Mouse (Mus musculus) hindbrain, embryonic 14.5 days (tissue): ENCODE data around the gene Nxt1. TPM values are rescaled to one million over a fixed set of nuclear protein-coding genes. Genes with fewer than 3 reads are reported as not detected.

Experiments
- ATAC-seq: fragments of 200-750 bp; cut with Nextera tagmentation; 2 replicates; pipeline ENCODE4 v1.8.0; 2017; ENCODE audit warnings: moderate number of reproducible peaks, mild to moderate bottlenecking, moderate TSS enrichment, moderate library complexity; ENCODE audit not compliant: low FRiP score
- DNase-seq: peaks from one replicate; pipeline ENCODE4 v3.0.0-alpha.2; 2015; ENCODE audit warnings: low spot score
- H3K27ac ChIP-seq: fragments of 300-500 bp; sonication (generic); 2 replicates; pipeline ENCODE4 v1.5.1; 2014; ENCODE audit warnings: mild to moderate bottlenecking, moderate library complexity
- H3K27me3 ChIP-seq: fragments of 300-500 bp; sonication (generic); 2 replicates; pipeline ENCODE4 v1.6.1; 2014; ENCODE audit warnings: mild to moderate bottlenecking, low read length, mixed read lengths; ENCODE audit not compliant: control insufficient read depth, insufficient read depth
- H3K36me3 ChIP-seq: fragments of 300-500 bp; sonication (generic); replicated peaks from 2 replicates; pipeline ENCODE4 v1.6.1; 2014; ENCODE audit not compliant: control insufficient read depth, insufficient read depth
- H3K4me1 ChIP-seq: fragments of 300-500 bp; sonication (generic); replicated peaks from 2 replicates; pipeline ENCODE4 v1.6.1; 2014; ENCODE audit warnings: antibody characterized with exemption, low read length, mixed read lengths; ENCODE audit not compliant: control insufficient read depth, insufficient read depth
- H3K4me2 ChIP-seq: fragments of 300-500 bp; sonication (generic); replicated peaks from 2 replicates; pipeline ENCODE4 v1.6.1; 2014; ENCODE audit warnings: mild to moderate bottlenecking, moderate library complexity
- H3K4me3 ChIP-seq: fragments of 300-500 bp; sonication (generic); replicated peaks from 2 replicates; pipeline ENCODE4 v1.5.1; 2014; ENCODE audit warnings: mild to moderate bottlenecking, low read length
- H3K9ac ChIP-seq: fragments of 300-500 bp; sonication (generic); 2 replicates; pipeline ENCODE4 v1.6.1; 2014
- H3K9me3 ChIP-seq: fragments of 300-500 bp; sonication (generic); 2 replicates; pipeline ENCODE4 v1.6.1; 2016; ENCODE audit warnings: low read length; ENCODE audit not compliant: control insufficient read depth
- WGBS: fragments of 180-500 bp; shearing (Covaris S2); extraction: QIAGEN DNeasy Blood & Tissue Kit; methylation state at CpG from one replicate; pipeline ENCODE4 v1.1.7; 2014; 5-methylcytosine and 5-hydroxymethylcytosine counted together
- polyA plus RNA-seq: library from polyadenylated mRNA; unstranded; fragments of >200 nt; fragmentation: Nextera tagmentation; extraction: Ambion mirVana; gene quantifications from 2 replicates; pipeline ENCODE4 v1.2.1, GENCODE M21; 2014

Gene Nxt1
- polyA plus RNA-seq, 1 experiment from 2014 or later, result 48.5 TPM

GRCm38 (mm10) chr2:148712326-148712725 lies 39.9 kb downstream of the Nxt1 start:
- DNase-seq (no peak), ATAC-seq (no peak)
- WGBS, result 91% methylated on average over 3 of the region's 3 CpGs
- no peak overlapping the region for H3K9ac ChIP-seq
- no peaks in the 10 kb centered on the region for H3K4me1 ChIP-seq
- H3K27ac ChIP-seq, result no peak overlapping the region
- no peaks in the 10 kb centered on the region for H3K9me3 ChIP-seq
- no peaks in the 10 kb centered on the region for H3K27me3 ChIP-seq
- peaks cover 21% of the 10 kb centered on the region for H3K36me3 ChIP-seq
- H3K4me3 ChIP-seq, result no peak overlapping the region
- no peak overlapping the region for H3K4me2 ChIP-seq

- no peak overlapping the region for H3K9ac ChIP-seq
- H3K27me3 ChIP-seq, result no peaks in the 10 kb centered on the region
- peaks cover 4% of the 10 kb centered on the region for H3K36me3 ChIP-seq
- no peaks in the 10 kb centered on the region for H3K9me3 ChIP-seq
- H3K27ac ChIP-seq, result no peak overlapping the region
- H3K4me2 ChIP-seq, result no peak overlapping the region
- 84% methylated on average over 2 of the region's 2 CpGs for WGBS
- DNase-seq (no peak), ATAC-seq (no peak)
- H3K4me1 ChIP-seq, result no peaks in the 10 kb centered on the region
- H3K4me3 ChIP-seq, result no peak overlapping the region
Measured at GRCm38 (mm10) chr2:148717072-148717471, 44.7 kb downstream of the Nxt1 start.

- H3K9ac ChIP-seq, result no peak overlapping the region
- no peaks in the 10 kb centered on the region for H3K27me3 ChIP-seq
- no peak overlapping the region for H3K27ac ChIP-seq
- H3K36me3 ChIP-seq, result no peaks in the 10 kb centered on the region
- no peak overlapping the region for H3K4me3 ChIP-seq
- H3K4me1 ChIP-seq, result no peaks in the 10 kb centered on the region
- ATAC-seq (no peak), DNase-seq (no peak)
- 79% methylated on average over 2 of the region's 2 CpGs for WGBS
- H3K9me3 ChIP-seq, result no peaks in the 10 kb centered on the region
- no peak overlapping the region for H3K4me2 ChIP-seq
Measured at GRCm38 (mm10) chr2:148719271-148719995, 47.0 kb downstream of the Nxt1 start.

Other genes with a start within 250 kb of the Nxt1 start
- gene Cd93, start 229.0 kb upstream of the Nxt1 start, polyA plus RNA-seq, result 10.1 and 10.3 TPM in 2 replicates
- gene Gzf1, start 8.4 kb downstream of the Nxt1 start, polyA plus RNA-seq, result 18.5 and 18.6 TPM in 2 replicates
- gene Napb, start 59.9 kb downstream of the Nxt1 start, polyA plus RNA-seq, result 94.1 and 99.4 TPM in 2 replicates
- gene Cstl1, start 77.8 kb downstream of the Nxt1 start, polyA plus RNA-seq, result not detected in 2 replicates
- gene Cst11, start 98.9 kb downstream of the Nxt1 start, polyA plus RNA-seq, result not detected in 2 replicates
- not detected in 2 replicates for gene 8030411F24Rik, start 109.4 kb downstream of the Nxt1 start, polyA plus RNA-seq
- not detected in 2 replicates for gene Cst12, start 116.8 kb downstream of the Nxt1 start, polyA plus RNA-seq
- not detected in 2 replicates for gene Cst8, start 126.2 kb downstream of the Nxt1 start, polyA plus RNA-seq
- not detected in 2 replicates for gene Cst13, start 147.5 kb downstream of the Nxt1 start, polyA plus RNA-seq
- not detected in 2 replicates for gene Cst9, start 162.5 kb downstream of the Nxt1 start, polyA plus RNA-seq
- not detected in 2 replicates for gene 9230104L09Rik, start 192.4 kb downstream of the Nxt1 start, polyA plus RNA-seq
- 702 and 729 TPM in 2 replicates for gene Cst3, start 203.1 kb downstream of the Nxt1 start, polyA plus RNA-seq